Mouse (Mus musculus): ENCODE results near the gene Kazn. TPM values are rescaled to one million over a fixed set of nuclear protein-coding genes. Genes with fewer than 3 reads are reported as not detected.

Kazn gene
- polyA plus RNA-seq, 1 experiment from 2014 or later: not detected

DNA sequence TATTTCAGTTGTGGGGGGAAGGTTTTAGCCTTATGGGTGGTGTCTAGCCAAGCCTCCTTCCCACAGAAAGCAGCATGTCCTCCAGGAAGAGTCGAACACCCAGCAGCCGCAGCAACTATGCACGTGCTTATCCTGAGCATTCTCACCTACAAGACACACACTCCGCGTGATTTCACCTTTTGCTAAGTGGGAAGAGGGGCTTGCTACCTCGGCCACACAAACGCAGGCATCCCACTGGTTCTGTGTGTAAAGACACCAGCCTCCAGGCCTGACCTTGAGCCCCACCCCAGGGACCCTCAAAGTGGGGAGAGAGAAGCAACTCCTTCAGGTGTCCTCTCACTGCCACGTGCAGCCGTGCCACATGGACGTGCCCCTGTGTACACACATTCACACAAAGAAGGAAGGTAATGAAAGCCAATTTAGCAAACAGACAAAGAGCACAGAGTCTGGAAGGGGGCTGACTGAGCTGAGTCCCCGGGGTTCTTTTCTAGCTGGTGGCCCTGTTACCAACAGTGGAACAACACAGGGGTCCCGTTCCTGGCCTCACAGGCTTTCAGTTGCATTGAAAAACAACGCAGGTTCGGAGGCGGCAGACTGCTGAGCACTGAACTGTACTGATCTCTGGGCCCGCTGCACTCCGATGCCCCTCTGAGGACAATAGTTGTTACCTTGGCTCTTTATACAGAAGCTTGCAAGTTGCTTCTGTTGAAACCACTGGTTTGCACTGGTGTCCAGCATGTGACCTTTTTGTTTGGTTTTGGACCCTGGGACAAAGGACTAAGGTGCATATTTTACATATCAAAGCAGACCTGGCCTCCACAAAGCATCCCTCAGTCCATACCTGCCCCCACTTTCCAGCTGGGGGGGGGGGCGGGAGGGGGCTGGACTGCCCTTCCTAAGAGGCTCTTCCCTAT lies 170.0 kb downstream of the Kazn start:
- no peak overlapping the region for H3K27ac ChIP-seq
- WGBS (ENCODE audit: missing documents): 90% methylated on average over 17 of the region's 18 CpGs

DNA sequence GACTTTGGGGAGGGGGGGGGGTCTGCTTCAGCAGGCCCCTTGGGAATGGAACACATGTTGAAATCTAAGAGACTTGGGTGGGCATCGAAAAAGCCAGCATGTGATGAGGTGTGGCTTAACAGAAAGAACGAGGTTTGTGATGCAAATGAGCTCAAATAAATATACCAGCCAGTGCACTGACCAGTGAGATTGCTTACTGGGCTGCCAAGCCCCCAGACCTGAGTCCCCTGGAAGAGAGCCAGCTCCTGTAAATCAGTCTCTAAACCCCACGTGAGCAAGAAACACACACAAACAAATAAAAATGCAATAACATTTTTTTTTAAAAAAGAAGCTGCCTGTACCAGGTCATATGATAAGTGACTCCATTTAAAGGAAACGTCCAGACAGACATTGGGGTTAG lies 172.6 kb downstream of the Kazn start:
- Histone ChIP-seq H3K4me3 (ENCODE audit: inconsistent target) (no peak overlapping the region), H3K79me2 (ENCODE audit: inconsistent target) (peaks cover 98% of the 10 kb centered on the region; the same call in 1 of the 2 replicates), H3K36me3 (ENCODE audit: inconsistent target) (peaks cover 27% of the 10 kb centered on the region; the same call in 1 of the 2 replicates), H3K27ac (no peak overlapping the region)
- WGBS (ENCODE audit: missing documents): 62% methylated on average over 4 of the region's 4 CpGs

More for the DNA sequence above, 170.0 kb downstream of the Kazn start:
- H3K4me3 ChIP-seq (ENCODE audit: inconsistent target): no peak overlapping the region
- peaks cover 27% of the 10 kb centered on the region; the same call in 1 of the 2 replicates for H3K36me3 ChIP-seq (ENCODE audit: inconsistent target)
- peaks cover 95% of the 10 kb centered on the region for H3K79me2 ChIP-seq (ENCODE audit: inconsistent target)

DNA sequence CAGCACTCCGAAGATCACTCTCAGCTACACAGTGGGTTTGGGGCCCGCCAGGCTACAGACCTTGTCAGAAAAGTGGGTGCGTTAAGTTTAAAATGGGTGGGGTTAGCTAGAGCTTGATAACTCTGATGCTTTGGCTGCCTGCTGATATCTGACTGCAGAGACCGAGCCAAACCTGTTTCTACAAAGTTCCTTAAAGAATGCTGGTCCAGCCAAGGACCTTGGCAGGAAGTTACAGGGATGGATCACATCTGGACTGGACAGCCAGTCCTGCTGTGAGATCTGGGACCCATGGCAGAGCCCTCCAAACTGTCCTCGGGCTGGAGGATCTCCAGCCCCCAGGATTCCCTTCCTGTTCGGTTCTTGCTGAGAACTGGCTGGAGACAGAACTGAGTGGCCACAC lies 173.4 kb downstream of the Kazn start:
- Histone ChIP-seq H3K36me3 (ENCODE audit: inconsistent target) (peaks cover 27% of the 10 kb centered on the region; the same call in 1 of the 2 replicates), H3K79me2 (ENCODE audit: inconsistent target) (peaks cover 98% of the 10 kb centered on the region; the same call in 1 of the 2 replicates), H3K27ac (no peak overlapping the region), H3K4me3 (ENCODE audit: inconsistent target) (no peak overlapping the region)
- 82% methylated on average over 6 of the region's 6 CpGs for WGBS (ENCODE audit: missing documents)

DNA sequence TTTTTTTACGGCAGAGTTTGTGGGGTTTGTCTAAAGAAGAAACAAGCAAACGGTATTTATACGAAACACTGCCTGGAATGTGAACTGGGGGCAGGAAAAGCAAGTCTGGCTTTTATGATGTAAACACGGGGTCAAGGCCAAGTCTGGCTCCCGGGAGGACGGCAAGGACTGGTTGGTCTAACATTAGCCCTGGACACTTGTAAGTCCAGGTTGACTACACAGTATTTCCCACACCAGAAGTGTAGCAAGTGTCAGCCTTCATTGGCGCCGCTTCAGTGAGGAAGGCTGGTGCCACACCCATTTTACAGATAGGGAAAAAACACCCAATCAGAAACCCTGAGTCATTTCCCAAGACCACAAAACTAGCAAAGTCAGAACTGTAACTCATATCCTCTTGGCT lies 173.9 kb downstream of the Kazn start:
- H3K27ac ChIP-seq: no peak overlapping the region
- peaks cover 27% of the 10 kb centered on the region; the same call in 1 of the 2 replicates for H3K36me3 ChIP-seq (ENCODE audit: inconsistent target)
- WGBS (ENCODE audit: missing documents): 95% methylated on average over 8 of the region's 8 CpGs
- H3K79me2 ChIP-seq (ENCODE audit: inconsistent target): peaks cover 98% of the 10 kb centered on the region; the same call in 1 of the 2 replicates
- H3K4me3 ChIP-seq (ENCODE audit: inconsistent target): no peak overlapping the region

DNA sequence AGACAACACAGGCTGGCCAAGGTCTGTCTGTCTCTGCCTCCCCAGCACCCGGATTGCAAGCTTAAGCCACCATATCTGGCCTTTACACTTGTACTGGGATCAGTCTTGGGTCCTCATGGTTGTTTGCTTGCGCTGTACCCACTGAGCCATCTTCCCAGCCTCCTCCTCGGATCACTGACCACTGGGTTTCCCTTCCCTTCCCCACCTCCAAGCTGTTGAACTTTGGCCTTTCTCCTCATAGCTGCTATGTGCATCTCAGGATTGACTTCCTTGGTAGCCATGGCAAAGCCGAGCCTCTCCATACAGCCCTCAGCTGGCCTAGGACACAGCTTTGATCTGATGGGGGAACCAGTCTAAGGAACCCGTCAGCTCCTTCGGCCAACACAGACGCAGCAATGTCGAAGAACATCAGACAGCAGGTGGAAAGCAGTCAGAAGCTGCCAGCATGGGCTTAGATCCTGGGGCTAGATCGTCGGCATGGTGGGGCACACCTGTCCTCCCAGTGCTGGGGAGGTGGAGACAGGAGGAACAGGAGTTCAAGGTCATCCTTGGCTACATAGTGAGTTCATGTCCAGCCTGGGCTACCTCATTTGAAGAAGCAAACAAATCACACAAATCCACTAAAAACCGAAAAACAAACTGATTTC lies 174.5 kb downstream of the Kazn start:
- Histone ChIP-seq H3K36me3 (ENCODE audit: inconsistent target) (peaks cover 27% of the 10 kb centered on the region; the same call in 1 of the 2 replicates), H3K4me3 (ENCODE audit: inconsistent target) (no peak overlapping the region), H3K79me2 (ENCODE audit: inconsistent target) (peaks cover 100% of the 10 kb centered on the region; the same call in 1 of the 2 replicates), H3K27ac (no peak overlapping the region)
- 94% methylated on average over 11 of the region's 11 CpGs for WGBS (ENCODE audit: missing documents)

DNA sequence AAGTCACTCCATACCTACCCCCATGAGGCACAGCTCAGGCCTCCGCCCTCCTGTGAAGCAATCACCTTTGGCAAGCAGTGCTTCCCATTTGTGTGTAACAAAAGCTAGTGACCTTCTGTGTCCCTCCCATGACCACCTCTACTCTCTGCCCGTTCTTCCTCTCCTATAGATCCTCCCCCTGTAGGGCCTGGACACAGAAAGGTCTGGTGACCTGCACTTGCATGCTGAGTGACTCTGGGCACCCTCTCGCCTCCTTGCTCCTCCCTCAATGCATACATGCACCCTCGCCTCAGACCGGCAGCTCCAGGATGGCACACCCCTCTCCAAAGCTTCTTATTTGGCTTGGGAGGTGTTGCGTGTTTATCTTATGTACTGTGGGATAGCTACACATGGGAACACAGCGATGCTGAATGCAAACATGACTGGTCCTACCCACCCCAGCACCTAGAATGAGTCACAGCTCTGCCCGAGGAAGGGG lies 176.1 kb downstream of the Kazn start:
- Histone ChIP-seq H3K36me3 (ENCODE audit: inconsistent target) (peaks cover 19% of the 10 kb centered on the region; the same call in 1 of the 2 replicates), H3K4me3 (ENCODE audit: inconsistent target) (no peak overlapping the region), H3K79me2 (ENCODE audit: inconsistent target) (peaks cover 95% of the 10 kb centered on the region; the same call in 1 of the 2 replicates), H3K27ac (no peak overlapping the region)
- WGBS (ENCODE audit: missing documents): 92% methylated on average over 8 of the region's 8 CpGs

DNA sequence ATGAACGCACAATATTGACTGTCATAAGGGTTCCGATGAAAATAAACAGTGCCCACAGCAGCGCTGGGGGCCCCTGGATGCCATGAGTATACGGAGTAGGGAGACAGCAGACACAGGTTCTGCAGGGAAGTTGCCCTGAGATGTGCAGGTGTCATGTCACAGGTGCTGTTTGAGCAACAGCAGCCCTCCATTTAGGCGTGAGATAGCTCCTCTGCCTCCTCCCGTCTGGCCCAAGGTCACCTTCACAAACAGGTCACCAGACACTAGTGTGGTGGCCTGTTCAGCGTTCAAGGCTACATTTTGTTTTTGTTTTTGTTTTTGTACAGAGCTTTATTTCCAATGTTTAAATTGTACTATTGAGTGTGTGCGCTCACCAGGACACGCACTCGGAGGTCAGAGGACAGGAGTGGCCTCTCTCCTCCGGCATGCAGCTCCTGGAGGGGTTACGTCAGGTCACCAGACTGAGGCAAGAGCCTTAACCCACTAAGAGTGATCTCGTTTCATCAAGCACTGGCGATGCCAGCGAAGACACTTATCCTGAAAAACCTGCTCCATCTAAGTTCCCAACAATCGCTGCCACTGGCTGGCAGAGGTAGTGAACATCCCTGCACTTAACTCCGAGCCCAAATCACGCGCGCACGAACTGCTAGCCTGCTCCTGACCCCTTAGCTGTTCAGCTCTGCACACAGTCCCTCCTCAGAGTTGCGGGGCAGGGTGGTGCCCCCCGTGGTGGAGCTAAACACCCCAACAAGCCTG lies 177.5 kb downstream of the Kazn start:
- WGBS (ENCODE audit: missing documents): 93% methylated on average over 23 of the region's 23 CpGs
- H3K79me2 ChIP-seq (ENCODE audit: inconsistent target): peaks cover 95% of the 10 kb centered on the region; the same call in 1 of the 2 replicates
- H3K27ac ChIP-seq: no peak overlapping the region
- no peak overlapping the region for H3K4me3 ChIP-seq (ENCODE audit: inconsistent target)
- peaks cover 5% of the 10 kb centered on the region; the same call in 1 of the 2 replicates for H3K36me3 ChIP-seq (ENCODE audit: inconsistent target)

DNA sequence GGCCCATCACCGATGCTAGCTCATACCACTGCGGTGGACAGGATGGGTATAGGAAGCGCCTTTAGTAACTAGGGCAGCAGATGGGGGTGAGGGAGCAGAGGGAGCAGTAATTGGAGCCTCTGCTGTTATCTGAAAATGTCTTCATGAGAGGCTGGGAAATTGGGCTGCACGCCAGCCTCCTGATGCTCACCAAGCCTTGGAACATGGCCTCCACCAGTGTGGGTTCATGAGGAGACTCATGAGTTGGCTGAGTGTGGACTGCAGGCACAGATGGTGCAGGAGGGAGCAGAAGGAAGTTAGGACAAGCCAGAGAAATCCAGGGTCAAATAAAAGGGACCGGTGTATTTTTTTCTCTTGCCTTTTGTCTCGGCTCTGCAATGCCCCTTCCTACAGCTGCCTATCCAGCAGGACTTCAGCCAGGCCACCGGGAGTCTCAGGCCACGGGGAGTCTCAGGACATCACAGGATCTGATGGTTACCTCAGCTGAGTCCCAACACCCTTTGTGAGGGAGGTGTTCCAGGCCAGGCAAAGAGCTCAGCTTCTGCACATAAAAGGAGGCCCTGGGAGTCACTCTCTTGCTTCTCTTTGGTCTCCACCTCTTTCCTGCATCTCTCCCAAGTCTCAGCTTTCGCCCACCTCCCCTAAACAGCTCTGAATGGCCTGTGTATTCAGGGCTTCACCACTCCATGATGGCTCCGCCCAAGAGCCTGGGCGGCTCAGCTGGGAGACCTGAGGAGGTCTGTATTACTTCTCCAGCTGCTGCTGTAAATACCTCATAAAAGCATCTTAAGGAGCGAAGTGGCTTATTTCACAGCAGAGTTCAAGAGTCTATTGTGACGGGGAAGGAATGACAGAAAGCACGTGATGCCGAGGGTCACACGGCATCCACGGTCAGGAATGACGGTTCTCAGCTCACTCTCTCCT lies 178.5 kb downstream of the Kazn start:
- WGBS (ENCODE audit: missing documents): 92% methylated on average over 18 of the region's 18 CpGs
- Histone ChIP-seq H3K4me3 (ENCODE audit: inconsistent target) (no peak overlapping the region), H3K36me3 (ENCODE audit: inconsistent target) (no peaks in the 10 kb centered on the region), H3K27ac (no peak overlapping the region), H3K79me2 (ENCODE audit: inconsistent target) (peaks cover 94% of the 10 kb centered on the region; the same call in 1 of the 2 replicates)

DNA sequence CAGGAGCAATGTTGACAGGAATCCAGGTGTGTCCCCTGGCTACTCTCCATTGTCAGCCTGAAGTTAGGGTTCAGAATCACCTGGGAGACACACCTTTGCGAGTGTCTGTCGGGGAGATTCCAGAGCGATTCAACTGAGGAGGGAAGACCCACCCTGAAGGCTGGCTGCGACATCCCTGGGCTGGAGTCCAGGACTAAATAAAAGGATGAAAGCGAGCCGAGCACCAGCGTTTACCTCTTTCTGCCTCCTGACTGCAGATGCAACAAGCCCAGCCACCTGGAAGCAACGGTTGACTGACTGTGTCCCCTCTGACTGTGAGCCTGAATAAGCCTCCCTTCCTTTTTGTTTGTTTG lies 179.4 kb downstream of the Kazn start:
- Histone ChIP-seq H3K79me2 (ENCODE audit: inconsistent target) (peaks cover 92% of the 10 kb centered on the region; the same call in 1 of the 2 replicates), H3K36me3 (ENCODE audit: inconsistent target) (no peaks in the 10 kb centered on the region), H3K27ac (no peak overlapping the region), H3K4me3 (ENCODE audit: inconsistent target) (no peak overlapping the region)
- 92% methylated on average over 8 of the region's 8 CpGs for WGBS (ENCODE audit: missing documents)

DNA sequence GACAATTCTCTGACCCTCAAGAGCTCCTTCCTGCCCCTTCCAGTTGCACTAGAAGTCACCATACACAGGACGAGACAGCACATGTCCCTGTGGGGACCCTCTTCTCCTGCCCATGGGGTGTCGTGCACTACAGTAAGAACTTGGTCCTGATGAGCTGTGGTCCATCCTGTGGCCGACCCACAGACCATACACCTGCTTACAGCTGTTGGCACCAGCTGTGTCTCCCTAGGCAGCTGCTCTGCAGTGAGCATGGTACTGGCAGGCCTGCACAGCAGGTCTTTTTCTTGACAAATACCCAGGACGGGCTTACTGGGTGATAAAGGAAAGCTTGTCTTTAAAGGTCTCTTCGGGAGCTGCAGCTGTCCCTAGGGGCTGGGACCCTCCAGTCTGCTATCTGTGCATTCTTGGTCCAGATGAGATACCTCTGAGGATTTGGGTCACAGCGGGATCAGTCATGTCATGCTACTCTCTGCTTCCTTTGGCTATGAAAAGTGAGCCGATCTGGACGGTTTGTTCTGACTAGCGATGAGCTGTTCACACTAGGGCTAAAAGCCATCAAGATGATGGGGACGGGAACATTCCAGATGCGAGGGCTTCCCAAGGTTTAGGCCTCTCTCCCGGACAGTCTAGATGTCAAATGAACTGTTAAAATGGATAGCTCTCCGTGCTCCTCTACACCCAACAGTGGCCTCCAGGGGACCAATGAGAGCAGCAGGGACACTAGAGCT lies 179.9 kb downstream of the Kazn start:
- no peak overlapping the region for H3K27ac ChIP-seq
- 96% methylated on average over 13 of the region's 13 CpGs for WGBS (ENCODE audit: missing documents)
- H3K4me3 ChIP-seq (ENCODE audit: inconsistent target): no peak overlapping the region
- no peaks in the 10 kb centered on the region for H3K36me3 ChIP-seq (ENCODE audit: inconsistent target)
- peaks cover 92% of the 10 kb centered on the region; the same call in 1 of the 2 replicates for H3K79me2 ChIP-seq (ENCODE audit: inconsistent target)

DNA sequence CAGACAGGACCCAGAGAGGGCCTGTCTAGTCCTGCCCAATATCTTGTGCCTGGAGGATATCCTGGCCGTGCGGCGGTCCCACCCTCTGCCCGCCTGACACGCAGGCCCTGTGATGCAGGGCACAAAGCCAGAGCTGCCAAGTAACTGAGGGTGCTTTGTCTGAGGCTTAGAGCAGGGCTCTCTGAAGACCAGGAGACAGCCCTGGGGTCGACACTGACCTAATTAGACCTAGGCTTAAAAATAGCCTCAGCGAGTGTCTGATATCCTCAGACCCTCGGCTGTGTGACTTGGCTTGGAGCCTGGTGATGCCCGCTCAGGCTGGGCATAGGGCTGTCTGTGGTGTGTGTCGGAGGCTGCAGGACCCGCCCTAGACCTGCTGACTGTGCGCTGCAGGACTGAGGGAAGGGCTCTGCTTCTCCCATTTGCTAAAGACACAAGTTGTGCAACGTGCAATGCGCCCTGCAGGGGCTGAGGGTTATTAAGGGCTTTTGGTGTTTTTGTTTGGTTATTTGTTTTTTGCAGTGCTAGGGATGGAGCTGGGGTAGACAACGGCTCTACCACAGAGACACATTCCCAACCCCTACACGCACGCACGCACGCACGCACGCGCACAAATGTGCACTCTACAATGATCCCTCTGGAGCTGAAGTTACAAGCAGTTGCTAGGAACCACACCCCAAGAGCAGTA lies 181.5 kb downstream of the Kazn start:
- H3K27ac ChIP-seq: no peak overlapping the region
- peaks cover 92% of the 10 kb centered on the region; the same call in 1 of the 2 replicates for H3K79me2 ChIP-seq (ENCODE audit: inconsistent target)
- 95% methylated on average over 19 of the region's 22 CpGs for WGBS (ENCODE audit: missing documents)
- no peak overlapping the region for H3K4me3 ChIP-seq (ENCODE audit: inconsistent target)
- no peaks in the 10 kb centered on the region for H3K36me3 ChIP-seq (ENCODE audit: inconsistent target)

DNA sequence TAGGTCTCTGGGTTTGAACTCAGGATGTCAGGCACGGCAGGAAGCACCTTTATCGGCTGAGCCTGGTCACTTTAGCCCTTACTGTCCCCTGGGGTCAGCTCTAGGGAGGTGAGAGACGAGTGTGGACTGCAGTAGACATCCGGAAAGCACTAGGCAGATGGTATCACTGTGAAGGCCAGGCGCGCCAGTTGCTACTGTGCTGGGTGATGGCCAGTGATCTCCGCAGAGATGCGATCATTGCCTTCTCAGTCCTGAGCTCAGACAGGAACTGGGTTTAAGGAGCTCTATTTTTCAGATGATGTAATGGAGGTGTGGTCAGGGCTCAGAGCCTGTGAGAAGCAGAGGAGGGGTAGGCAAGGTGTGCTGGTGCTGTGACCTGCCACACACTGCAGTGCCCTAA lies 183.6 kb downstream of the Kazn start:
- WGBS (ENCODE audit: missing documents): 100% methylated on average over 5 of the region's 8 CpGs
- Histone ChIP-seq H3K36me3 (ENCODE audit: inconsistent target) (no peaks in the 10 kb centered on the region), H3K27ac (no peak overlapping the region)

More for the DNA sequence above, 183.6 kb downstream of the Kazn start:
- H3K4me3 ChIP-seq (ENCODE audit: inconsistent target): no peak overlapping the region
- H3K79me2 ChIP-seq (ENCODE audit: inconsistent target): peaks cover 91% of the 10 kb centered on the region; the same call in 1 of the 2 replicates

Measured in macrophage (primary cell).